Mouse (Mus musculus) hindbrain, embryonic 13.5 days (tissue): Measurements from ENCODE around the gene Zfp775. TPM values are rescaled to one million over a fixed set of nuclear protein-coding genes. Genes with fewer than 3 reads are reported as not detected.
A peak's percentile ranks its signal among the peaks of the same experiment; 100 is the strongest.
"Not testable (repeated sequence)": the region's sequence is repeated elsewhere in the genome, so short reads cannot be mapped to it uniquely, and the experiment has no call there.

Source experiments
- ATAC-seq: fragments of 200-750 bp; cut with Nextera tagmentation; 2 replicates; pipeline ENCODE4 v1.8.0; 2017; ENCODE audit warnings: moderate TSS enrichment; ENCODE audit not compliant: low FRiP score
- H3K27ac ChIP-seq: fragments of 300-500 bp; sonication (generic); 2 replicates; pipeline ENCODE4 v1.5.1; 2015; ENCODE audit warnings: inconsistent platforms, mild to moderate bottlenecking, moderate library complexity
- H3K27me3 ChIP-seq: fragments of 300-500 bp; sonication (generic); 2 replicates; pipeline ENCODE4 v1.6.1; 2015; ENCODE audit warnings: mild to moderate bottlenecking, inconsistent platforms
- H3K36me3 ChIP-seq: fragments of 300-500 bp; sonication (generic); 2 replicates; pipeline ENCODE4 v1.6.1; 2015; ENCODE audit warnings: mild to moderate bottlenecking, inconsistent platforms
- H3K4me1 ChIP-seq: fragments of 300-500 bp; sonication (generic); replicated peaks from 2 replicates; pipeline ENCODE4 v1.6.1; 2015; ENCODE audit warnings: inconsistent platforms
- H3K4me2 ChIP-seq: fragments of 300-500 bp; sonication (generic); 2 replicates; pipeline ENCODE4 v1.6.1; 2015; ENCODE audit warnings: inconsistent platforms, mild to moderate bottlenecking, moderate library complexity
- H3K4me3 ChIP-seq: fragments of 300-500 bp; sonication (generic); 2 replicates; pipeline ENCODE4 v1.5.1; 2015; ENCODE audit warnings: mild to moderate bottlenecking, inconsistent platforms
- H3K9ac ChIP-seq: fragments of 300-500 bp; sonication (generic); 2 replicates; pipeline ENCODE4 v1.6.1; 2015; ENCODE audit warnings: mild to moderate bottlenecking, inconsistent platforms
- H3K9me3 ChIP-seq: fragments of 300-500 bp; sonication (generic); 2 replicates; pipeline ENCODE4 v1.6.1; 2016; ENCODE audit warnings: inconsistent platforms
- WGBS: fragments of 180-500 bp; shearing (Covaris S2); methylation state at CpG from one replicate; pipeline ENCODE4 v1.1.7; 2015; 5-methylcytosine and 5-hydroxymethylcytosine counted together
- polyA plus RNA-seq: library from polyadenylated mRNA; unstranded; fragments of >200 nt; fragmentation: Nextera tagmentation; extraction: Ambion mirVana; gene quantifications from 2 replicates; pipeline ENCODE4 v1.2.1, GENCODE M21; 2015

The Zfp775 gene
- polyA plus RNA-seq, 1 experiment from 2014 or later, result 15.0 TPM

- WGBS, result 85% methylated on average over 8 of the region's 8 CpGs
- Histone ChIP-seq H3K4me1 (peaks cover 10% of the 10 kb centered on the region), H3K36me3 (peaks cover 45% of the 10 kb centered on the region), H3K27me3 (peaks cover 22% of the 10 kb centered on the region)
- not testable (repeated sequence) for H3K9me3 ChIP-seq, H3K9ac ChIP-seq, ATAC-seq, H3K27ac ChIP-seq, H3K4me3 ChIP-seq, H3K4me2 ChIP-seq
Observed at GRCm38 (mm10) chr6:48622186-48622843, 20.5 kb downstream of the Zfp775 start.

- Histone ChIP-seq H3K27me3 (peaks cover 33% of the 10 kb centered on the region), H3K36me3 (peaks cover 42% of the 10 kb centered on the region), H3K4me3 (no peak overlapping the region), H3K4me1 (peaks cover 15% of the 10 kb centered on the region), H3K4me2 (no peak overlapping the region), H3K9ac (no peak overlapping the region), H3K9me3 (no peaks in the 10 kb centered on the region), H3K27ac (no peak overlapping the region)
- WGBS, result 39% methylated on average over 1 of the region's 1 CpGs
- ATAC-seq, result no peak
Observed at GRCm38 (mm10) chr6:48623460-48623859, 21.6 kb downstream of the Zfp775 start.

GRCm38 (mm10) chr6:48626464-48626863, 24.6 kb downstream of the Zfp775 start, which contains the start of gene AI854703:
TSS of gene AI854703 (plus strand) at chr6:48626764.
- peaks cover 28% of the 10 kb centered on the region for H3K4me1 ChIP-seq
- peak within 1 kb of the TSS; percentile 75 for H3K4me2 ChIP-seq
- WGBS, result 30% methylated on average over 8 of the region's 8 CpGs
- H3K27ac ChIP-seq, result no peak within 1 kb of the TSS
- peaks cover 13% of the 10 kb centered on the region for H3K36me3 ChIP-seq
- no peak for ATAC-seq
- peaks cover 55% of the 10 kb centered on the region for H3K27me3 ChIP-seq
- H3K9ac ChIP-seq, result peak within 1 kb of the TSS; percentile 69
- H3K4me3 ChIP-seq, result peak within 1 kb of the TSS; percentile 53
- H3K9me3 ChIP-seq, result no peaks in the 10 kb centered on the region

- peak overlapping the region; percentile 75 for H3K4me2 ChIP-seq
- peaks cover 7% of the 10 kb centered on the region; the same call in 1 of the 2 replicates for H3K36me3 ChIP-seq
- H3K9ac ChIP-seq, result peak overlapping the region; percentile 69
- H3K4me3 ChIP-seq, result peak overlapping the region; percentile 53
- under 1% methylated on average over 32 of the region's 32 CpGs for WGBS
- peaks cover 28% of the 10 kb centered on the region for H3K4me1 ChIP-seq
- no peaks in the 10 kb centered on the region for H3K9me3 ChIP-seq
- peak; percentile 31; the same call in 1 of the 2 replicates for ATAC-seq
- peaks cover 55% of the 10 kb centered on the region for H3K27me3 ChIP-seq
- no peak overlapping the region for H3K27ac ChIP-seq
Observed at GRCm38 (mm10) chr6:48626984-48627383, 25.1 kb downstream of the Zfp775 start.

GRCm38 (mm10) chr6:48627511-48627924, 25.7 kb downstream of the Zfp775 start:
- H3K27me3 ChIP-seq, result peaks cover 55% of the 10 kb centered on the region
- H3K27ac ChIP-seq, result no peak overlapping the region
- H3K4me1 ChIP-seq, result peaks cover 28% of the 10 kb centered on the region
- peak overlapping the region; percentile 69 for H3K9ac ChIP-seq
- H3K36me3 ChIP-seq, result 0 out of 2 replicates have a peak, but pooled peaks cover 5% of the 10 kb centered on the region
- ATAC-seq, result no peak
- no peaks in the 10 kb centered on the region for H3K9me3 ChIP-seq
- H3K4me3 ChIP-seq, result peak overlapping the region; percentile 53
- WGBS, result 7% methylated on average over 7 of the region's 7 CpGs
- H3K4me2 ChIP-seq, result peak overlapping the region; percentile 75

- no peak overlapping the region for H3K4me2 ChIP-seq
- H3K9me3 ChIP-seq, result no peaks in the 10 kb centered on the region
- H3K4me3 ChIP-seq, result no peak overlapping the region
- peaks cover 28% of the 10 kb centered on the region for H3K4me1 ChIP-seq
- no peak for ATAC-seq
- 0 out of 2 replicates have a peak overlapping the region, but pooled peaks have one; percentile 77 for H3K9ac ChIP-seq
- WGBS, result 76% methylated on average over 3 of the region's 3 CpGs
- 0 out of 2 replicates have a peak, but pooled peaks cover 2% of the 10 kb centered on the region for H3K36me3 ChIP-seq
- no peak overlapping the region for H3K27ac ChIP-seq
- peaks cover 55% of the 10 kb centered on the region for H3K27me3 ChIP-seq
Observed at GRCm38 (mm10) chr6:48628377-48628776, 26.5 kb downstream of the Zfp775 start.

GRCm38 (mm10) chr6:48628808-48629660, 27.2 kb downstream of the Zfp775 start:
- Histone ChIP-seq H3K4me3 (peak overlapping the region; percentile 48), H3K9me3 (no peaks in the 10 kb centered on the region), H3K4me1 (peaks cover 28% of the 10 kb centered on the region), H3K36me3 (no peaks in the 10 kb centered on the region), H3K27ac (peak overlapping the region; percentile 52), H3K9ac (peak overlapping the region; percentile 77), H3K27me3 (peaks cover 55% of the 10 kb centered on the region), H3K4me2 (peak overlapping the region; percentile 77)
- WGBS, result 7% methylated on average over 54 of the region's 54 CpGs
- ATAC-seq, result peak; percentile 75

- Histone ChIP-seq H3K4me2 (peak overlapping the region; percentile 77), H3K4me3 (peak overlapping the region; percentile 48), H3K27ac (peak overlapping the region; percentile 52), H3K9ac (peak overlapping the region; percentile 77), H3K4me1 (peaks cover 28% of the 10 kb centered on the region), H3K9me3 (no peaks in the 10 kb centered on the region), H3K27me3 (peaks cover 55% of the 10 kb centered on the region), H3K36me3 (no peaks in the 10 kb centered on the region)
- peak; percentile 29 for ATAC-seq
- WGBS, result 16% methylated on average over 13 of the region's 13 CpGs
Observed at GRCm38 (mm10) chr6:48629661-48630034, 27.8 kb downstream of the Zfp775 start.

- H3K27ac ChIP-seq, result no peak overlapping the region
- H3K27me3 ChIP-seq, result peaks cover 45% of the 10 kb centered on the region
- H3K4me2 ChIP-seq, result no peak overlapping the region
- H3K4me1 ChIP-seq, result peaks cover 28% of the 10 kb centered on the region
- no peak overlapping the region for H3K9ac ChIP-seq
- H3K4me3 ChIP-seq, result no peak overlapping the region
- H3K36me3 ChIP-seq, result no peaks in the 10 kb centered on the region
- H3K9me3 ChIP-seq, result no peaks in the 10 kb centered on the region
- ATAC-seq, result no peak
- WGBS, result 92% methylated on average over 8 of the region's 8 CpGs
Observed at GRCm38 (mm10) chr6:48630831-48631230, 29.0 kb downstream of the Zfp775 start.

- H3K27ac ChIP-seq, result no peak overlapping the region
- 92% methylated on average over 2 of the region's 2 CpGs for WGBS
- no peaks in the 10 kb centered on the region for H3K36me3 ChIP-seq
- H3K27me3 ChIP-seq, result peaks cover 5% of the 10 kb centered on the region; the same call in 1 of the 2 replicates
- H3K9me3 ChIP-seq, result no peaks in the 10 kb centered on the region
- no peak overlapping the region for H3K4me3 ChIP-seq
- H3K4me1 ChIP-seq, result no peaks in the 10 kb centered on the region
- no peak overlapping the region for H3K9ac ChIP-seq
- ATAC-seq, result no peak
- no peak overlapping the region for H3K4me2 ChIP-seq
Observed at GRCm38 (mm10) chr6:48635105-48635504, 33.2 kb downstream of the Zfp775 start.

GRCm38 (mm10) chr6:48636515-48636914, 34.7 kb downstream of the Zfp775 start:
- Histone ChIP-seq H3K4me3 (no peak overlapping the region), H3K27me3 (no peaks in the 10 kb centered on the region), H3K9me3 (no peaks in the 10 kb centered on the region), H3K27ac (no peak overlapping the region), H3K4me1 (no peaks in the 10 kb centered on the region), H3K4me2 (no peak overlapping the region), H3K36me3 (no peaks in the 10 kb centered on the region), H3K9ac (no peak overlapping the region)
- ATAC-seq, result no peak
- 39% methylated on average over 6 of the region's 6 CpGs for WGBS

GRCm38 (mm10) chr6:48637811-48638500, 36.1 kb downstream of the Zfp775 start:
- no peak for ATAC-seq
- H3K4me2 ChIP-seq, result no peak overlapping the region
- H3K36me3 ChIP-seq, result no peaks in the 10 kb centered on the region
- no peaks in the 10 kb centered on the region for H3K9me3 ChIP-seq
- H3K27me3 ChIP-seq, result no peaks in the 10 kb centered on the region
- H3K4me3 ChIP-seq, result no peak overlapping the region
- no peak overlapping the region for H3K27ac ChIP-seq
- no peak overlapping the region for H3K9ac ChIP-seq
- H3K4me1 ChIP-seq, result no peaks in the 10 kb centered on the region
- 66% methylated on average over 6 of the region's 6 CpGs for WGBS
